Mouse (Mus musculus): ENCODE measurements around the gene Chkb. TPM values are rescaled to one million over a fixed set of nuclear protein-coding genes. Genes with fewer than 3 reads are reported as not detected.

Chkb gene
- polyA plus RNA-seq, 1 experiment = not detected

DNA sequence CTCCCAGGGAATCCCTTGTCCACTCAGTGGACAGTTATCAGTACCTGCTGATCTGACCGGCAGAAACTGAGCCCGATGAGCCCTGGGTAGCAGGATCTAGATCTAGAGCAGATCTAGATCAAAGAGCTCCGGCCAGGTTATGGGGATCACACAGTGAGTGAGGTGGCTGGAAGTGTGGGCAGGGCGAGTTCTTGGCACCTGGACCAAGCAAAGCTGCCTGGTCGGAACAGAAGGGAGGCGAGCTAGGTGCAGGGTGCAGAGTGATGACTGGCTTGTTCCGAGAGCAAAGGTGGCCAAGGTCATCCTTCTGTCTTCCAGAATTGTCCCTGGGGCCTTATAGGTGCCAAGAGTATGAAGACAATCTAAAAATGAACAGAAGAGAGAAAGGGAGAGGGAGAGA is 30.1 kb upstream of the Chkb start:
- H3K27ac ChIP-seq (ENCODE audit: insufficient read depth, low read depth, low read length) = no peak overlapping the region
- WGBS = 87% methylated on average over 7 of the region's 7 CpGs
- TF ChIP-seq CTCF (IDR thresholded peaks at IDR 0.05; ENCODE audit: insufficient read depth, low read depth, low read length) (no peak), POLR2A (IDR thresholded peaks at IDR 0.05; ENCODE audit: insufficient read depth, low read depth, low read length) (no peak)
- no peak overlapping the region for H3K4me3 ChIP-seq (ENCODE audit: insufficient read depth, low read depth, low read length)
- H3K4me1 ChIP-seq (ENCODE audit: control insufficient read depth, insufficient read depth, low read length) = peaks cover 37% of the 10 kb centered on the region

DNA sequence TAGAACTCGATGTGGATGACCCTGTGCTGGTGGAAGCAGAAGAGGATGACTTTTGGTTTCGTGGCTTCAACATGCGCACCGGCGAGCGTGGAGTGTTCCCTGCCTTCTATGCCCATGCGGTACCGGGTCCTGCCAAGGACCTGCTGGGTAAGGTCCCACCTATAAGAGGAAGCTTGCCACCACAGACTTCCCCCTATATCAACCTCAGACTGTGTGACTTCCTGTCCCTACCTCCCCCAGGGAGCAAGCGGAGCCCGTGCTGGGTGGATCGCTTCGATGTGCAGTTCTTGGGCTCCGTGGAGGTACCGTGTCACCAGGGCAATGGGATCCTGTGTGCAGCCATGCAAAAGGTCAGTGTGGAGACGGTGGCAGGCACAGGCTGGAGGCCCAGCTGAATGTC is 29.2 kb upstream of the Chkb start:
- 87% methylated on average over 15 of the region's 15 CpGs for WGBS

DNA sequence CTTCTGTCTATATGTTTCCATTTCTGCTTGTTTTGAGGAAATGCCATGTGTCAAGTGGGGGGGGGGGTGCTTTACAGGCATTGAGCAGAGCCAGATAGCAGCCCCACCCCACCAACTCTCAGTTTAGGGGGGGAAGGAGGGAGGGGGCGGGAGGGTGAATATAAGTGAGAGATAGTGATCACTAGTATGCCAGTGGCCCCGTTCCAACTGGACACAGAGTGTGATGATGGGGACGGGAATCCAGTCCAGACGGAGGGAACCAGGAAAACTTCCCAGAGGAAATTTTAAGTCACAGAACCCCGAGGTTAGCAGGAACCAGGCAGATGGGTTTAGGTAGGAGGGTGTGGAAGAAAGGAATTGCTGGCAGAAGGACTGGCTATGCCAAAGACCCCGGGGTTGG is 25.9 kb upstream of the Chkb start:
- Histone ChIP-seq H3K4me1 (ENCODE audit: control insufficient read depth, insufficient read depth, low read length) (peaks cover 42% of the 10 kb centered on the region), H3K4me3 (ENCODE audit: insufficient read depth, low read depth, low read length) (peak overlapping the region; percentile 91; the same call in 1 of the 2 replicates), H3K27ac (ENCODE audit: insufficient read depth, low read depth, low read length) (no peak overlapping the region)
- 58% methylated on average over 6 of the region's 6 CpGs for WGBS
- TF ChIP-seq CTCF (IDR thresholded peaks at IDR 0.05; ENCODE audit: insufficient read depth, low read depth, low read length) = no peak
- TF ChIP-seq POLR2A (IDR thresholded peaks at IDR 0.05; ENCODE audit: insufficient read depth, low read depth, low read length) = no peak

More for the DNA sequence above, 29.2 kb upstream of the Chkb start:
- Histone ChIP-seq H3K4me3 (ENCODE audit: insufficient read depth, low read depth, low read length) (no peak overlapping the region), H3K4me1 (ENCODE audit: control insufficient read depth, insufficient read depth, low read length) (peaks cover 38% of the 10 kb centered on the region), H3K27ac (ENCODE audit: insufficient read depth, low read depth, low read length) (no peak overlapping the region)
- TF ChIP-seq CTCF (IDR thresholded peaks at IDR 0.05; ENCODE audit: insufficient read depth, low read depth, low read length) (no peak), POLR2A (IDR thresholded peaks at IDR 0.05; ENCODE audit: insufficient read depth, low read depth, low read length) (no peak)

DNA sequence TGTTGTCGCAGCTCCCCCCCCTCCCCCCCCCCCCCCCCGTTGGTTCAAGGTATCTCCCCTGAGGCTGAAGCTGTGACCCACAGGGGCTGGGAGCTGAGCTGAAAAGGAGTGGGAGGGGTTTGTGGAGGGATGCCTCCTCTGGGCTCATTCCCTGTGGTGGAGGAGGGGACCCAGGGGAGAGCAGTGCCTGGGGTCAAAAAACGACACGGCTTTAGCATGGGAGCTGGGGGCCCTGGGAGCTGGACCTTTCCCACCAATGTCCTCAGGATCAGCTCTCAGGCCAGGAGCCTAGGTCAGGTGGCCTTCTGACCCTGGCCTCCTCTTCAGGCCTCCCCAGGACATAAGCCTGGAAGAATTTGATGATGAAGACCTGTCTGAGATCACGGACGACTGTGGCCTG is 25.1 kb upstream of the Chkb start:
- Histone ChIP-seq H3K4me1 (ENCODE audit: control insufficient read depth, insufficient read depth, low read length) (peaks cover 41% of the 10 kb centered on the region), H3K4me3 (ENCODE audit: insufficient read depth, low read depth, low read length) (peak overlapping the region; percentile 91), H3K27ac (ENCODE audit: insufficient read depth, low read depth, low read length) (no peak overlapping the region)
- WGBS = 18% methylated on average over 4 of the region's 6 CpGs
- TF ChIP-seq CTCF (IDR thresholded peaks at IDR 0.05; ENCODE audit: insufficient read depth, low read depth, low read length) (no peak), POLR2A (IDR thresholded peaks at IDR 0.05; ENCODE audit: insufficient read depth, low read depth, low read length) (no peak)

DNA sequence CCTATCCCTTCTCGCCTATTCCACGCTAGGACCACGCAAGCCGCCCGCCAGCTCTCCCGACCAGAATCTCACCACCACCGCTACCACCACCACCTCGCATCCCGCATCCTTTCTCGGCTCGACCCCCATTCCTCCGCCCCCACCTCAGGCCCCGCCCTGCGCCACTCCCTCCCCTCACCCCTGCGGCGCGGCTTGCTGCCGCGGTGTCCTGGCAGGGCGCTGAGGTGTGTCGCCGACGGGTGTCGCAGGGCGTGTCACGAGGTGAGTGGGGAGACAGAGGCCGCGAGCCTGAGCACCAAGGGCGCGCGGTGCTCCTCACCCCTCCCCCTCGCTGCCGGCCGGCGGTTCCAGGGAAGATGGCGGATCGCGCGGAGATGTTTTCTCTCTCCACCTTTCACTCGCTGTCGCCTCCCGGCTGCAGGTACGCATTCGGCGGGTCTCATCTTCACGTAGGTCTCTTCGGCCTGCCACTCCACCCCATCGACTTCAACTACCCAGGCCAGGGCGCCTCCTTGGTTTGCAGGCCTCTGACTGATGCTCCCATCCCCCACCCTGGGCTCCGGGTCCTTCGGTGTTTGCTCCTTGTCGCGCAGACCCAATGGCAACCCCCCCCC is 24.3 kb upstream of the Chkb start, which contains the start of gene Mapk8ip2:
Gene Mapk8ip2, plus strand, starts transcription at position 49 of the 614 bp plus-strand sequence.
- Histone ChIP-seq H3K27ac (ENCODE audit: insufficient read depth, low read depth, low read length) (peak within 1 kb of the TSS; percentile 84), H3K4me1 (ENCODE audit: control insufficient read depth, insufficient read depth, low read length) (peaks cover 36% of the 10 kb centered on the region), H3K4me3 (ENCODE audit: insufficient read depth, low read depth, low read length) (peak within 1 kb of the TSS; percentile 91)
- no peak for TF ChIP-seq CTCF (IDR thresholded peaks at IDR 0.05; ENCODE audit: insufficient read depth, low read depth, low read length)
- TF ChIP-seq POLR2A (IDR thresholded peaks at IDR 0.05; ENCODE audit: insufficient read depth, low read depth, low read length) = peak; percentile 48; the same call in 1 of the 2 replicates
- WGBS = under 1% methylated on average over 53 of the region's 53 CpGs

DNA sequence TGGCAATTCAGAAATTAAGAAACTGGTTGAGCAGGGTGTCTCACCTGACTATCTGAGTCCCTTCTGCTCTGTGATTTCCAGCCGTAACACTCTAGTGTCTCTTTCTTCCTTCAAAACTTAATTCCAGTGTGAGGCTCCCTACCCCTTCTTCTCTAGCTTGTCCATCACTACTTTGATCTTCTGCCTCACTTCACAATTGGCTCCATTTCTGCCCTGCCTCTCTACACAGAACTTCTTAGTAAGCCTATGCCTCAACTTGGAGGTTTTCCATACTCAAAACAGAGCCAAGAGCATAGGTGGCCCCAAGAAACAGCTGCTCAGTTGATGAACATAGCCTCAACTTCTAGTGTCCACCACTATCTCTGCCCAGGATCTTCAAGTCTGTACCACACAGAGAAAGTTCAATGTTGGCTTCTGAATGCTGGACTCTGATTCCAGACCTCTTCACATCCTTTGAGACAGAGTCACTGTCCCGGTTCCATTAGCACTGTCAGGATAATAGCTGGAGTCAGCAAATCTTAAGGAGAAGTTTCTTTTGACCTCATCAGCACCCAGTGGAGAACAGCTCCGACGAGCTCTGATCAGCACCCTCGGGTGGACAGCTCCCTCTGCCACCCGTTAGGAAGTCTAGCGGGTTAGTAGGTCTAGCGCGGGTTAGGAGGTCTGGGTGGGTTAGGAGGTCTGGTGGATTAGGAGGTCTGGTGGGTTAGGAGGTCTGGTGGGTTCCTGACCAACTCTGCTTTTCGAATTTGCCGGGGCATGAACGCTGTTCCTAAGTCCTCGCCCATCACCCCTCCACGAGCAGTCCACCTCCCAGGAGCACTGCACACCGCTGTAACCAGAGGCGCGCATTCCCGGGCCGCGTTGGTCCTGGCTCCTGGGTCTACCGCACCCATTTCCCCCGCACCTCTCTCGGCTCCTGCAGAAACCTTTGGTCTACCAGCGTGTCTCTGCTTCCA is 23.5 kb upstream of the Chkb start:
- peak overlapping the region; percentile 84 for H3K27ac ChIP-seq (ENCODE audit: insufficient read depth, low read depth, low read length)
- H3K4me1 ChIP-seq (ENCODE audit: control insufficient read depth, insufficient read depth, low read length) = peaks cover 32% of the 10 kb centered on the region
- TF ChIP-seq CTCF (IDR thresholded peaks at IDR 0.05; ENCODE audit: insufficient read depth, low read depth, low read length) = no peak
- no peak for TF ChIP-seq POLR2A (IDR thresholded peaks at IDR 0.05; ENCODE audit: insufficient read depth, low read depth, low read length)
- peak overlapping the region; percentile 91 for H3K4me3 ChIP-seq (ENCODE audit: insufficient read depth, low read depth, low read length)
- WGBS = 4% methylated on average over 24 of the region's 24 CpGs

DNA sequence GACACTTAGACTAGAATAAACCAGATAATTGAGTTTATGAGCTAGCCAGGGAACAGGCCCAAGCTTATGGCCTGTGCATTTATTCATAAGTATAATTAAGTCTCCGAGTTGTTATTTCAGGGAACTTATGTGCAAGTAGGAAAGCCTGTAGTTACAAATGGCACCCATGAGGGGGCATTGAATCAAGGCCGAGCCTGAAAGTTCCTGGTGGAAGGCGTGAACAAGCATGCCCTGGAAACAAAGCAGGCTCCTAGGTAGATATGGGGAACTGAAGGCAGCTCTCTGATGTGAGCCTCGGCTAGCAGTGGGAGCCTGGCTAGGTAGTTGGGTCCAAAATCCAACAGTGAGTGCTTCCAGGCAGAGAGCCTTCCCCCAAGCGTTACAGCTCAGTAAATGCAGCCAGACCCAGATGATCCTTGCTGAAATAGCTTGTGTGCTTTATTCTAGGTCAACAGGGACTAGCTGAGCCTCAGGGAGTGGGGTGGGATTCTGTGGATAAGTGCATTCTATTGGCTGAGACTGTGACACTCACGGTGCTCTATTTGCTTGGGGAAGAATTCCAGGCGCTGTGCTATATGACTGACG is 12.9 kb upstream of the Chkb start:
- H3K4me1 ChIP-seq (ENCODE audit: control insufficient read depth, insufficient read depth, low read length) = no peaks in the 10 kb centered on the region
- H3K27ac ChIP-seq (ENCODE audit: insufficient read depth, low read depth, low read length) = no peak overlapping the region
- 39% methylated on average over 8 of the region's 8 CpGs for WGBS
- H3K4me3 ChIP-seq (ENCODE audit: insufficient read depth, low read depth, low read length) = no peak overlapping the region
- TF ChIP-seq CTCF (IDR thresholded peaks at IDR 0.05; ENCODE audit: insufficient read depth, low read depth, low read length) (no peak), POLR2A (IDR thresholded peaks at IDR 0.05; ENCODE audit: insufficient read depth, low read depth, low read length) (no peak)

DNA sequence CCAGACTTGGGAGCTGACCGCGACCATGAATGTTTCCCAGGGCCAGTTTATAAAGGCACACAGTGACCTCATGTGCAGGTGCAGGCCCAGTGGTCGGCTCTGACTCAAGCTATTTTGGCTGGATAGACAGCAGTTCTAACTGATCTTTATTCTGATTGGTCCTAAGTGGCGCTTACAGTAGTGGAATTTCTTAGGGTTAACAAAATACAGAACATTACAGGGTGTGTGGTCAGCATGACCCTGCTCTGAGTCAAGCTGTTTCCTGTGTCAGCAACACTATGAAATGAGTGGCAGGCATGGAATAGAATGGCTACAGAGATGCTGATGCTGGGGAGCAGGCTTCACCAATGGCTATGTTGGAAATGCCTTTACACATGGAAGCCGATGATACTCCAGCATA is 6.2 kb upstream of the Chkb start:
- WGBS = 83% methylated on average over 5 of the region's 5 CpGs
- no peaks in the 10 kb centered on the region for H3K4me1 ChIP-seq (ENCODE audit: control insufficient read depth, insufficient read depth, low read length)
- TF ChIP-seq POLR2A (IDR thresholded peaks at IDR 0.05; ENCODE audit: insufficient read depth, low read depth, low read length) (no peak), CTCF (IDR thresholded peaks at IDR 0.05; ENCODE audit: insufficient read depth, low read depth, low read length) (no peak)
- no peak overlapping the region for H3K4me3 ChIP-seq (ENCODE audit: insufficient read depth, low read depth, low read length)
- H3K27ac ChIP-seq (ENCODE audit: insufficient read depth, low read depth, low read length) = no peak overlapping the region

Data from olfactory bulb, adult 2 months (tissue).